Mouse (Mus musculus) liver, embryonic 14.5 days (tissue): ENCODE results near the gene Klhl36. TPM values are rescaled to one million over a fixed set of nuclear protein-coding genes. Genes with fewer than 3 reads are reported as not detected.

Experiments
- ATAC-seq: fragments of 200-750 bp; cut with Nextera tagmentation; 2 replicates; pipeline ENCODE4 v1.8.0; 2017; ENCODE audit warnings: moderate number of reproducible peaks, mild to moderate bottlenecking, moderate library complexity; ENCODE audit not compliant: insufficient read depth
- DNase-seq, 3 experiments: peaks; one replicate each; pipeline ENCODE4 v3.0.0-alpha.2; 2012 to 2013; ENCODE audit warnings: low read depth in 3 of 3, low spot score in 3 of 3
- H3K27ac ChIP-seq: fragments of 300-500 bp; sonication (generic); 2 replicates; pipeline ENCODE4 v1.5.1; 2014; ENCODE audit warnings: moderate library complexity, mild to moderate bottlenecking, control low read depth, inconsistent platforms
- H3K27me3 ChIP-seq: fragments of 300-500 bp; sonication (generic); 2 replicates; pipeline ENCODE4 v1.6.1; 2014; ENCODE audit warnings: mild to moderate bottlenecking, low read length, moderate library complexity; ENCODE audit not compliant: control insufficient read depth, insufficient read depth
- H3K36me3 ChIP-seq: fragments of 300-500 bp; sonication (generic); replicated peaks from 2 replicates; pipeline ENCODE4 v1.6.1; 2014; ENCODE audit warnings: low read depth; ENCODE audit not compliant: control insufficient read depth, insufficient read depth
- H3K4me1 ChIP-seq, 2 experiments: fragments of 200-500 bp in 1 of 2; fragments of 300-500 bp in 1 of 2; sonication (generic) in 1 of 2; replicated peaks; 2 replicates each; pipeline ENCODE4 v1.6.1; 2012 to 2014; ENCODE audit warnings: antibody characterized with exemption in 1 of 2, inconsistent platforms in 1 of 2, low read length in 1 of 2; ENCODE audit not compliant: control insufficient read depth in 2 of 2, insufficient read depth in 2 of 2
- H3K4me2 ChIP-seq: fragments of 300-500 bp; sonication (generic); 2 replicates; pipeline ENCODE4 v1.6.1; 2014; ENCODE audit warnings: low read depth, mild to moderate bottlenecking, control low read depth, moderate library complexity
- H3K4me3 ChIP-seq, 2 experiments: fragments of 200-500 bp in 1 of 2; fragments of 300-500 bp in 1 of 2; sonication (generic) in 1 of 2; 2 replicates each; pipeline ENCODE4 v1.5.1; 2012 to 2014; ENCODE audit warnings: low read depth in 2 of 2, low read length in 2 of 2, mild to moderate bottlenecking in 2 of 2, control low read depth in 1 of 2, inconsistent platforms in 1 of 2, moderate library complexity in 1 of 2; ENCODE audit not compliant: insufficient read depth in 1 of 2
- H3K9ac ChIP-seq: fragments of 300-500 bp; sonication (generic); replicated peaks from 2 replicates; pipeline ENCODE4 v1.6.1; 2014; ENCODE audit warnings: mild to moderate bottlenecking, control low read depth, moderate library complexity
- H3K9me3 ChIP-seq: fragments of 300-500 bp; sonication (generic); 2 replicates; pipeline ENCODE4 v1.6.1; 2016; ENCODE audit warnings: low read length, mixed read lengths; ENCODE audit not compliant: control insufficient read depth
- CTCF ChIP-seq: IDR thresholded peaks from 2 replicates; pipeline ENCODE4 v1.5.1; 2016; ENCODE audit warnings: antibody characterized with exemption, low read depth, control low read depth
- EP300 ChIP-seq: IDR thresholded peaks from 2 replicates; pipeline ENCODE4 v1.6.1; 2016; ENCODE audit warnings: antibody characterized with exemption, low read depth
- WGBS: fragments of 180-500 bp; shearing (Covaris S2); extraction: QIAGEN DNeasy Blood & Tissue Kit; methylation state at CpG from one replicate; pipeline ENCODE4 v1.1.7; 2014; ENCODE audit not compliant: insufficient replicate concordance; 5-methylcytosine and 5-hydroxymethylcytosine counted together
- polyA plus RNA-seq, 2 experiments: library from polyadenylated mRNA; depleted of rRNA in 1 of 2; stranded (reverse) in 1 of 2; unstranded in 1 of 2; fragments of >200 nt; fragmentation: Nextera tagmentation in 1 of 2; extraction: Ambion mirVana in 1 of 2; gene quantifications; 2 replicates each; pipeline versions ENCODE4 v1.2.1 to v1.2.3; 2012 to 2014

Klhl36 gene
- polyA plus RNA-seq, 2 experiments = 2.5 to 2.7 TPM

DNA sequence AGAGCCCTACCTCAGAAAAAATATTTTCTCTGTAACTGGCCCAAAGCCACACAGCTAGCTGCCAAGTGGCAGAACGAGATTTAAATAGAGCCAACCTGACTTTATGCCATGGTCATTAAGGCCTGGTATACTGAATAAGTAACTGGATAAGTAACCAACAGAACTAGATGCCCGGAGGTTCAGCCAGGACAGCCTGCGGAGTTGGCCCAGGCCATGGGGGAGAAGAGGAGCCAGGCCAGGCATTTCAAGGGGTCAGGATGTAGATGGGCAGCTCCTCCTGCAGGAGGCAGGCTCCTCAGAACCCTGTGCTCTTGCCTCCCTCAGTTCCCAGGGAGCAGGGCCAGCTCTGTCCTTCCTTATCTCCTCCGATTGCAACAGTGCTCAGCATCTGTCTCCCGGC is 6.4 kb upstream of the Klhl36 start:
- ATAC-seq = no peak
- H3K4me2 ChIP-seq = no peak overlapping the region
- no peak overlapping the region for H3K9ac ChIP-seq
- H3K4me1 ChIP-seq = no peaks in the 10 kb centered on the region; a peak in 1 of 4 replicates
- no peaks in the 10 kb centered on the region for H3K36me3 ChIP-seq
- no peak overlapping the region for H3K27ac ChIP-seq
- no peaks in the 10 kb centered on the region for H3K27me3 ChIP-seq
- 51% methylated on average over 5 of the region's 5 CpGs for WGBS
- peak; percentile 27; the same call in 1 of the 2 replicates for TF ChIP-seq CTCF
- no peak for TF ChIP-seq EP300
- no peak overlapping the region for H3K4me3 ChIP-seq
- DNase-seq = no peak
- no peaks in the 10 kb centered on the region for H3K9me3 ChIP-seq

DNA sequence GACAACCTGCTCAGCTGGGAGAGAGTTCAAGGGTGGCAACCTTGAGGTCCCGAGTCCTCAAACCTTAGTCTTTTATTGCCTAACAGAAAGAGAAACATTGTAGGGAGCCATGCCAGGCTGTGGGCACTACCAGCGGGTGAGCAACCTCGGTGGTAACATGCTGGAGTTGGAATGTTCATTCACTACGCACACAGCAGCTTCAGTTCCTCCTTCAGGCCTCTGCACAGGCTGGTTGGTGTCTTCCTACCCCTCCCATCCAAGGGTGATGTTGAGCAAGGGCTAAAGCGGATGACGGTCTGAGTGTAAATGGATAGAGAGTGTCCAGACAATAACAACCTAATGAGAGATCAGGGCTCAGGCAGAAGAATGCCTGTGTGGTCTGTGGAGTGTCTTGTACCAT is 4.3 kb upstream of the Klhl36 start:
- DNase-seq (no peak), ATAC-seq (no peak)
- Histone ChIP-seq H3K4me1 (peaks cover 0 to 3% of the 10 kb centered on the region in 2 experiments; a peak in 3 of 4 replicates), H3K9ac (no peak overlapping the region), H3K36me3 (no peaks in the 10 kb centered on the region), H3K9me3 (no peaks in the 10 kb centered on the region), H3K27me3 (no peaks in the 10 kb centered on the region), H3K27ac (no peak overlapping the region), H3K4me3 (no peak overlapping the region), H3K4me2 (no peak overlapping the region)
- no peak for TF ChIP-seq CTCF
- WGBS = 34% methylated on average over 6 of the region's 6 CpGs

DNA sequence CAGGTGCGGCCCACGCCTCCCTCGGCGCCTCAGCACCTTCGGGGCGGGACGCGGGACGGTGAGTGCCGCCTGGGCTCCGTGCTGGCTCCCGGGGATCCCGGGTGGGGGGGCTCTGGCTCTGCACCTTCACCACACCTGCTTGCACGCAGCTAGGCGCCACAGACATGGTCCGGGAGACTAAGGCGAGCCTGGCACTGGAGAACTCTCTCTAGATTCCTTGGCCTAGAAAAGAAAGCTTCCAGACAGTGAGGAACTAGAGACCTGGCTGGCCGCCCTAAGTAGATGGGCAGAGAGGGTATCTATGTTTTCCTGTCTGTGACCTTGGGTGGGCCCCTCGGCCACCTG is 296 bp downstream of the Klhl36 start:
- peaks cover 0 to 7% of the 10 kb centered on the region in 2 experiments; a peak in 3 of 4 replicates for H3K4me1 ChIP-seq
- no peaks in the 10 kb centered on the region for H3K27me3 ChIP-seq
- H3K4me3 ChIP-seq = peak overlapping the region; percentile 59 to 71
- ATAC-seq (no peak), DNase-seq (no peak)
- no peaks in the 10 kb centered on the region for H3K36me3 ChIP-seq
- peak overlapping the region; percentile 46 for H3K9ac ChIP-seq
- H3K27ac ChIP-seq = no peak overlapping the region
- 1% methylated on average over 19 of the region's 19 CpGs for WGBS
- H3K4me2 ChIP-seq = peak overlapping the region; percentile 85
- no peaks in the 10 kb centered on the region for H3K9me3 ChIP-seq
- TF ChIP-seq EP300 = no peak
- no peak for TF ChIP-seq CTCF

DNA sequence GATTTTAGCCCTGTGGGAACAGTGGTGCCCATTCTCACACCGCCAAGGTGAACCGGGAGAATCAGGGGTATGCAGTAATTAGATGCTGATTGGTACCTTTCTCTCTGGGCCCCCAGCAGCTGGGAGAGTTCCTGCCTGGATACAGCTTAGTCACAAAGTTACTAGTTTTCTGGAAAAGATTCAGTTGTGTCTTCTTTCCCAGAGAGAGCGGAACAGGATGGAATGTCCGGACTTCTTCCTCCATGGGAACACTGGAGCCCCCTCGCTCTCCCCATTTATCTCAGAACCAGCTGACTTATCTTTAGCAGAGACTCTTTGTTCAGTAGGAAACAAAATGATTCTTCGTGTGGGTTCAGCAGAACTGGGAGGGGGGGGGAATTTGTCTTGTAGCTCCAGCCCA is 683 bp downstream of the Klhl36 start:
- ATAC-seq (no peak), DNase-seq (no peak)
- no peak overlapping the region for H3K27ac ChIP-seq

DNA sequence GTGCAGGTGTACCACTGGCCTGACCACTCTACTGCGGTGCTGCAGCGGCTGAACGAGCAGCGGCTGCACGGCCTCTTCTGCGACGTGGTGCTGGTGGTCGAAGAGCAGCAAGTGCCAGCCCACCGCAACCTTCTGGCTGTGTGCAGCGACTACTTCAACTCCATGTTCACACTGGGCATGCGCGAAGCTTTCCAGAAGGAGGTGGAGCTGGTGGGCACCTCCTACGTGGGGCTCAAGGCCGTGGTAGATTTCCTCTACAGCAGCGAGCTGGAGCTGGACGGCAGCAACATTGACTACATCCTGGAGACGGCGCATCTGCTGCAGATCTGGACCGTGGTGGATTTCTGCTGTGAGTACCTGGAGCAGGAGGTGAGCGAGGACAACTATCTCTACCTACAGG is 7.5 kb downstream of the Klhl36 start:
- DNase-seq (no peak), ATAC-seq (no peak)
- peaks cover 5% of the 10 kb centered on the region for H3K36me3 ChIP-seq
- H3K4me1 ChIP-seq = peaks cover 0 to 7% of the 10 kb centered on the region in 2 experiments; a peak in 2 of 4 replicates
- H3K4me3 ChIP-seq = no peak overlapping the region
- no peak overlapping the region for H3K4me2 ChIP-seq
- H3K9ac ChIP-seq = no peak overlapping the region
- peaks cover 7% of the 10 kb centered on the region for H3K9me3 ChIP-seq
- no peak for TF ChIP-seq EP300
- TF ChIP-seq CTCF = no peak
- no peaks in the 10 kb centered on the region for H3K27me3 ChIP-seq
- no peak overlapping the region for H3K27ac ChIP-seq
- WGBS = 78% methylated on average over 20 of the region's 20 CpGs

More for the DNA sequence above, 683 bp downstream of the Klhl36 start:
- H3K4me2 ChIP-seq = peak overlapping the region; percentile 85
- H3K4me1 ChIP-seq = peaks cover 0 to 7% of the 10 kb centered on the region in 2 experiments; a peak in 3 of 4 replicates
- H3K27me3 ChIP-seq = no peaks in the 10 kb centered on the region
- H3K9ac ChIP-seq = peak overlapping the region; percentile 46
- H3K4me3 ChIP-seq = peak overlapping the region; percentile 59 to 71
- WGBS = 13% methylated on average over 6 of the region's 6 CpGs
- H3K36me3 ChIP-seq = no peaks in the 10 kb centered on the region
- no peaks in the 10 kb centered on the region for H3K9me3 ChIP-seq
- TF ChIP-seq CTCF (no peak), EP300 (no peak)
